ENCODE assay signal across 30 mouse cellular contexts in the genomic region with DNA sequence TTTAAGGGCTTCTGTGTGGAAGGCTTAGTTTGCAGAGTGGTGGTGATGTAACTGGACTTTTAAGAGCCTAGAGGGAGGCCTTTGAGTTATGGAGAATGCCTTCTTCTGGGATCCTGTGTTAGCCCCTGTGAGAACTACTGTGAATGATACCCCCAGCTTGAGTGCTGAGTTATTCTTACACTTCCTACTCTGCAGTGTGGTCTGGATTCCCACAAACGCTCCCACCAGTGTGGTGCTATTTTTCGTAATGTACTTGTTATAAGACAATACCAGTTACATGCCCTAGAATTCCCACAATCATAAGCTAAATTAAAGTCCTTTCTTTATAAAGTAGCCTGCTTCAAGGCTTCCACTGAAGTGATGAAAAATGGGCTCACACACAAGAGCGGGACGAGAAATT.
"Had no signal": no experiment of that assay in that cellular context is flagged by ENCODE, and none has a peak within 500 bp of the region (broad histone marks: within the 10 kb centered on the region; RNA-seq: fewer than 3 reads in every experiment).

No protein-coding gene starts in this region.

- H3K27ac ChIP-seq: limb, embryonic 10.5 days; limb, embryonic 12.5 days; limb, embryonic 13.5 days; limb, embryonic 15.5 days; liver, embryonic 12.5 days; liver, embryonic 13.5 days; liver, embryonic 14.5 days; liver, embryonic 15.5 days; lung, embryonic 15.5 days; macrophage; midbrain, embryonic 10.5 days; midbrain, embryonic 12.5 days; midbrain, embryonic 13.5 days; midbrain, embryonic 15.5 days; neural tube, embryonic 12.5 days had no signal

- H3K36me3 ChIP-seq: limb, embryonic 10.5 days; limb, embryonic 12.5 days; limb, embryonic 13.5 days; limb, embryonic 15.5 days; liver, embryonic 12.5 days; liver, embryonic 13.5 days; liver, embryonic 15.5 days; lung, embryonic 15.5 days; midbrain, embryonic 10.5 days; midbrain, embryonic 12.5 days; midbrain, embryonic 13.5 days; midbrain, embryonic 15.5 days; neural tube, embryonic 12.5 days had no signal

- H3K9ac ChIP-seq: limb, embryonic 12.5 days; limb, embryonic 13.5 days; limb, embryonic 15.5 days; liver, embryonic 12.5 days; liver, embryonic 13.5 days; liver, embryonic 14.5 days; liver, embryonic 15.5 days; liver, postnatal 0 days; lung, embryonic 14.5 days; lung, embryonic 15.5 days; midbrain, embryonic 12.5 days; midbrain, embryonic 13.5 days; midbrain, embryonic 15.5 days; neural tube, embryonic 12.5 days had no signal

- H3K4me3 ChIP-seq: limb, embryonic 10.5 days; limb, embryonic 12.5 days; limb, embryonic 13.5 days; limb, embryonic 15.5 days; liver, embryonic 12.5 days; liver, embryonic 13.5 days; liver, embryonic 15.5 days; lung, embryonic 15.5 days; megakaryocyte, embryonic 14.5 days; midbrain, embryonic 10.5 days; midbrain, embryonic 12.5 days; midbrain, embryonic 13.5 days; midbrain, embryonic 15.5 days; myocyte; neural tube, embryonic 12.5 days had no signal

- H3K9me3 ChIP-seq: limb, embryonic 10.5 days; limb, embryonic 13.5 days; limb, embryonic 15.5 days; liver, embryonic 12.5 days; liver, embryonic 13.5 days; liver, embryonic 15.5 days; lung, embryonic 15.5 days; megakaryocyte, embryonic 14.5 days; midbrain, embryonic 10.5 days; midbrain, embryonic 12.5 days; midbrain, embryonic 13.5 days; midbrain, embryonic 15.5 days; neural tube, embryonic 12.5 days had no signal

- H3K4me1 ChIP-seq: limb, embryonic 10.5 days; limb, embryonic 12.5 days; limb, embryonic 13.5 days; limb, embryonic 15.5 days; liver, embryonic 12.5 days; liver, embryonic 13.5 days; liver, embryonic 15.5 days; lung, embryonic 15.5 days; megakaryocyte, embryonic 14.5 days; midbrain, embryonic 10.5 days; midbrain, embryonic 12.5 days; midbrain, embryonic 13.5 days; midbrain, embryonic 15.5 days; neural tube, embryonic 12.5 days had no signal

- H3K27me3 ChIP-seq: limb, embryonic 12.5 days; limb, embryonic 13.5 days; limb, embryonic 15.5 days; liver, embryonic 12.5 days; liver, embryonic 13.5 days; liver, embryonic 15.5 days; lung, embryonic 15.5 days; megakaryocyte, embryonic 14.5 days; midbrain, embryonic 12.5 days; midbrain, embryonic 13.5 days; midbrain, embryonic 15.5 days; neural tube, embryonic 12.5 days had no signal

- H3K4me2 ChIP-seq: limb, embryonic 12.5 days; limb, embryonic 13.5 days; limb, embryonic 15.5 days; liver, embryonic 11.5 days; liver, embryonic 12.5 days; liver, embryonic 13.5 days; liver, embryonic 15.5 days; lung, embryonic 14.5 days; lung, embryonic 15.5 days; midbrain, embryonic 11.5 days; midbrain, embryonic 12.5 days; midbrain, embryonic 13.5 days; midbrain, embryonic 15.5 days; neural tube, embryonic 12.5 days had no signal

- DNase-seq: left cerebral cortex, postnatal 4 days; liver; liver, embryonic 13.5 days; liver, postnatal 0 days; lung, adult 2 months; lung, embryonic 14.5 days; lung, postnatal 10 days; lung, postnatal 14 days; lung, postnatal 36 days; lung, postnatal 4 days; midbrain, embryonic 14.5 days had no signal

- ATAC-seq: liver, embryonic 12.5 days; liver, postnatal 0 days; midbrain, embryonic 13.5 days; midbrain, embryonic 15.5 days; midbrain, embryonic 16.5 days had no signal
